Mouse (Mus musculus) E14TG2a.4 (cell line): ENCODE measurements at regions not wholly inside any gene's neighbourhood (a gene's known extent, or its start where the extent isn't known, plus 50 kb on each side); places are given as distances from the start of the nearest gene placed in this dataset.
A peak's percentile ranks its signal among the peaks of the same experiment; 100 is the strongest.

Source experiments
- H3K27me3 ChIP-seq: 2 replicates; pipeline ENCODE4 v1.6.1; 2014; ENCODE audit warnings: low read length, control low read depth; ENCODE audit not compliant: insufficient read depth
- H3K36me3 ChIP-seq: 2 replicates; pipeline ENCODE4 v1.6.1; 2014; ENCODE audit warnings: low read length, control low read depth; ENCODE audit not compliant: insufficient read depth
- H3K4me1 ChIP-seq: replicated peaks from 2 replicates; pipeline ENCODE4 v1.6.1; 2014; ENCODE audit warnings: low read depth, low read length, control low read depth
- H3K4me3 ChIP-seq: replicated peaks from 2 replicates; pipeline ENCODE4 v1.5.1; 2014; ENCODE audit warnings: mild to moderate bottlenecking, low read length
- H3K9me3 ChIP-seq: 2 replicates; pipeline ENCODE4 v1.6.1; 2014; ENCODE audit warnings: low read length, control low read depth
- CTCF ChIP-seq: conservative IDR thresholded peaks from 2 replicates; pipeline ENCODE4 v1.5.1; 2014; ENCODE audit warnings: low read length
- NANOG ChIP-seq: IDR thresholded peaks from 2 replicates; pipeline ENCODE4 v1.6.1; 2014; ENCODE audit warnings: borderline replicate concordance, low read length, mixed read lengths
- POU5F1 ChIP-seq: IDR thresholded peaks from 2 replicates; pipeline ENCODE4 v1.6.1; 2014; ENCODE audit warnings: low read length, borderline replicate concordance

GRCm38 (mm10) chr14:36819826-36820225 lies 148.8 kb downstream of the Ccser2 start:
- TF ChIP-seq NANOG (no peak), CTCF (no peak), POU5F1 (no peak)
- H3K27me3 ChIP-seq = no peaks in the 10 kb centered on the region
- no peaks in the 10 kb centered on the region for H3K9me3 ChIP-seq
- no peak overlapping the region for H3K4me3 ChIP-seq
- H3K4me1 ChIP-seq = no peaks in the 10 kb centered on the region
- no peaks in the 10 kb centered on the region for H3K36me3 ChIP-seq

DNA sequence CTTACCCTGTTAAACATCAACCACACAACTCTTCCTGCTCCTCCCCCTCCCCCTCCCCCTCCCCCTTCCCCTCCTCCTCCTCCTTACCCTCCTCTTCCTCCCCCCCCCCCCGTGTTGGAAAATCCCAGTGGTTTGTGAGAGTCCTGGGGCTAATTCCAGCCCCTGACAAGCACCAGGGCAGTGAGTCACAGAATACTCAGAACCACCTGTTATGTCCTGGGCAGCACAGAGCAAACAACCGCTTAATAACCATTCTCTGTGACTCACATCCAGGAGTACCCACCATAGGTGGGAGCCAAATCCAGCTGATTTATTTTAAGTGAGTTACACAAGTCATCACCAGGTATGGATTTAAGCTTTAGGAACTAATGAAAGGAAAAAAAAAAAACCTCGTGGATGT lies 166.2 kb downstream of the Ccser2 start:
- H3K4me1 ChIP-seq = no peaks in the 10 kb centered on the region
- TF ChIP-seq POU5F1 (no peak), CTCF (no peak), NANOG (no peak)

DNA sequence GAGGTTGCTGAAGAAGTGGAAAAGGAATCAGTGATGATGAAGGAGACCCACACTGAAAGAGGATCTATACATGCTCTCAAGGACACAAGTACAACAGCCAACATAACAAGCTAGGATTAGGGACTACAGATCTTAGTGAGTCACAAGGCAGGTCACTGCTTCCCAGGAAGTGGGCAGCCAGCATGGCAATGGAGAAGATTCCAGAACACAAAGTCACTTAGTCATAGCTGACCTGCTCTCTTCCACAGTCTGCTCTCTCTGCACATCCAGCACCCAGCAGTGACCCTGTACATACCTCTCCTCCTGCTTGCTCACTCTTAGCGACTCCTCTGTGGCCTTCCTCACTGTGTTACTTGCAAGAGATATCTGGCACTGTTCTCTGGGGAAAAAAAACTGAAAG lies 168.8 kb downstream of the Ccser2 start:
- H3K9me3 ChIP-seq = no peaks in the 10 kb centered on the region
- no peak overlapping the region for H3K4me3 ChIP-seq
- no peak for TF ChIP-seq CTCF
- no peak for TF ChIP-seq NANOG
- TF ChIP-seq POU5F1 = no peak
- no peaks in the 10 kb centered on the region for H3K36me3 ChIP-seq
- H3K4me1 ChIP-seq = no peaks in the 10 kb centered on the region
- no peaks in the 10 kb centered on the region for H3K27me3 ChIP-seq

More for the DNA sequence above, 166.2 kb downstream of the Ccser2 start:
- Histone ChIP-seq H3K36me3 (no peaks in the 10 kb centered on the region), H3K4me3 (no peak overlapping the region), H3K9me3 (no peaks in the 10 kb centered on the region), H3K27me3 (no peaks in the 10 kb centered on the region)

- Histone ChIP-seq H3K36me3 (no peaks in the 10 kb centered on the region), H3K27me3 (no peaks in the 10 kb centered on the region), H3K4me3 (no peak overlapping the region), H3K9me3 (no peaks in the 10 kb centered on the region), H3K4me1 (no peaks in the 10 kb centered on the region)
- TF ChIP-seq POU5F1 (no peak), NANOG (no peak), CTCF (no peak)
These were observed 186.7 kb downstream of the Ccser2 start for GRCm38 (mm10) chr14:36781882-36782281.

- H3K9me3 ChIP-seq = no peaks in the 10 kb centered on the region
- no peaks in the 10 kb centered on the region for H3K4me1 ChIP-seq
- no peaks in the 10 kb centered on the region for H3K36me3 ChIP-seq
- H3K27me3 ChIP-seq = no peaks in the 10 kb centered on the region
- no peak for TF ChIP-seq POU5F1
- TF ChIP-seq CTCF = 0 out of 2 replicates have a peak, but pooled peaks have one; percentile 4
- H3K4me3 ChIP-seq = no peak overlapping the region
These were observed 189.6 kb downstream of the Ccser2 start for GRCm38 (mm10) chr14:36778956-36779355.

- Histone ChIP-seq H3K4me1 (no peaks in the 10 kb centered on the region), H3K4me3 (no peak overlapping the region), H3K9me3 (no peaks in the 10 kb centered on the region), H3K27me3 (no peaks in the 10 kb centered on the region), H3K36me3 (no peaks in the 10 kb centered on the region)
- TF ChIP-seq NANOG = no peak
- no peak for TF ChIP-seq CTCF
- no peak for TF ChIP-seq POU5F1
These were observed 194.2 kb downstream of the Ccser2 start for GRCm38 (mm10) chr14:36774349-36774748.

- Histone ChIP-seq H3K9me3 (no peaks in the 10 kb centered on the region), H3K36me3 (no peaks in the 10 kb centered on the region), H3K4me3 (no peak overlapping the region), H3K27me3 (no peaks in the 10 kb centered on the region), H3K4me1 (no peaks in the 10 kb centered on the region)
- TF ChIP-seq CTCF = no peak
- no peak for TF ChIP-seq POU5F1
- TF ChIP-seq NANOG = no peak
These were observed 204.2 kb downstream of the Ccser2 start for GRCm38 (mm10) chr14:36764377-36764776.

- Histone ChIP-seq H3K9me3 (no peaks in the 10 kb centered on the region), H3K4me1 (no peaks in the 10 kb centered on the region), H3K4me3 (no peak overlapping the region), H3K36me3 (no peaks in the 10 kb centered on the region), H3K27me3 (no peaks in the 10 kb centered on the region)
- no peak for TF ChIP-seq CTCF
- TF ChIP-seq NANOG = no peak
- TF ChIP-seq POU5F1 = no peak
These were observed 212.5 kb downstream of the Ccser2 start for GRCm38 (mm10) chr14:36756056-36756455.

- Histone ChIP-seq H3K4me1 (no peaks in the 10 kb centered on the region), H3K36me3 (no peaks in the 10 kb centered on the region), H3K9me3 (peaks cover 18% of the 10 kb centered on the region; the same call in 1 of the 2 replicates), H3K27me3 (no peaks in the 10 kb centered on the region), H3K4me3 (no peak overlapping the region)
- TF ChIP-seq CTCF (no peak), NANOG (no peak), POU5F1 (no peak)
These were observed 220.3 kb downstream of the Ccser2 start for GRCm38 (mm10) chr14:36748130-36748883.
